Mouse (Mus musculus) liver, embryonic 16.5 days (tissue): Measurements from ENCODE around the gene Ess2. TPM values are rescaled to one million over a fixed set of nuclear protein-coding genes. Genes with fewer than 3 reads are reported as not detected.
"Not testable (repeated sequence)": the region's sequence is repeated elsewhere in the genome, so short reads cannot be mapped to it uniquely, and the experiment has no call there.

Experiments
- ATAC-seq: fragments of 200-750 bp; cut with Nextera tagmentation; 2 replicates; pipeline ENCODE4 v1.8.0; 2017; ENCODE audit warnings: low read depth, mild to moderate bottlenecking, moderate number of reproducible peaks, moderate library complexity
- H3K27ac ChIP-seq: fragments of 300-500 bp; sonication (generic); 2 replicates; pipeline ENCODE4 v1.5.1; 2014; ENCODE audit warnings: mild to moderate bottlenecking, low read length
- H3K27me3 ChIP-seq: fragments of 300-500 bp; sonication (generic); 2 replicates; pipeline ENCODE4 v1.6.1; 2014; ENCODE audit warnings: low read depth, low read length, mixed read lengths; ENCODE audit not compliant: control insufficient read depth, insufficient read depth
- H3K36me3 ChIP-seq: fragments of 300-500 bp; sonication (generic); 2 replicates; pipeline ENCODE4 v1.6.1; 2014; ENCODE audit warnings: mild to moderate bottlenecking; ENCODE audit not compliant: control insufficient read depth, insufficient read depth
- H3K4me1 ChIP-seq: fragments of 300-500 bp; sonication (generic); 2 replicates; pipeline ENCODE4 v1.6.1; 2014; ENCODE audit warnings: low read depth, low read length, mixed read lengths; ENCODE audit not compliant: control insufficient read depth
- H3K4me2 ChIP-seq: fragments of 300-500 bp; sonication (generic); 2 replicates; pipeline ENCODE4 v1.6.1; 2014; ENCODE audit warnings: low read depth, low read length, mixed read lengths
- H3K4me3 ChIP-seq: fragments of 300-500 bp; sonication (generic); 2 replicates; pipeline ENCODE4 v1.5.1; 2014; ENCODE audit warnings: low read depth, mild to moderate bottlenecking, low read length
- H3K9ac ChIP-seq: fragments of 300-500 bp; sonication (generic); 2 replicates; pipeline ENCODE4 v1.6.1; 2014; ENCODE audit warnings: low read depth, low read length
- H3K9me3 ChIP-seq: fragments of 300-500 bp; sonication (generic); replicated peaks from 2 replicates; pipeline ENCODE4 v1.6.1; 2016; ENCODE audit warnings: low read length; ENCODE audit not compliant: control insufficient read depth
- WGBS: fragments of 180-500 bp; shearing (Covaris S2); extraction: QIAGEN DNeasy Blood & Tissue Kit; methylation state at CpG from one replicate; pipeline ENCODE4 v1.1.7; 2014; ENCODE audit not compliant: insufficient replicate concordance; 5-methylcytosine and 5-hydroxymethylcytosine counted together
- polyA plus RNA-seq: library from polyadenylated mRNA; unstranded; fragments of >200 nt; fragmentation: Nextera tagmentation; extraction: Ambion mirVana; gene quantifications from 2 replicates; pipeline ENCODE4 v1.2.1, GENCODE M21; 2015

The Ess2 gene
- 9.1 and 9.4 TPM in 2 replicates for polyA plus RNA-seq

DNA sequence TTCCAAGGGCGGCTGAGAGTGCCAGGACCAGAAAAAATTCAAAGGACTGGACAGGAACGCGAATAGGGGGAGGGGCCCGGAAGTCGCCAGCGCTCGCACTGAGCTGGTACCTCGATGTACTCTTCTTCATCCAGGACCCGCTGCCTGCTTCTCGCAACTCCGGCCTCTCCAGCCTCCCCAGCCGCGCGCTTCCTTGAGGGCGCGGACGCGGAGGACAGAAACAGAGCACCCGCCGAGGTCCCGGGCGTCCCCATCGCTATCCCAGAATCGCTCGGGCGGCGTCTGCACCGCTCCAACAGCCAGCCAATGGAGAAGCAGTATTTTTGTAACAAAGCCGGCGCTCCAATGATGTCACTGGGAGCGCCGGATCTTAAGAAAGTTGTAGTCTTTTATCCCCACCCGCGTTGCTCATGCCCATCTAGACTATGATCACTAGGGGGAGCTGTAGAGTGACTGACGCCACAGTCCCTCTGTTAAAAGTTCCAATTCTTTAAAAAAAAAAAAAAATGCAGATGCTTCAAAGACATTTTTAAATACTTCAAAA lies at the start of gene Ess2:
Gene Ess2, minus strand, starts transcription at position 297 of the 544 bp plus-strand sequence.
- Histone ChIP-seq H3K36me3 (peaks cover 16% of the 10 kb centered on the region), H3K4me2 (peak within 1 kb of the TSS; percentile 71), H3K9ac (peak within 1 kb of the TSS; percentile 78), H3K27ac (0 out of 2 replicates have a peak within 1 kb of the TSS, but pooled peaks have one; percentile 31), H3K4me1 (peaks cover 16% of the 10 kb centered on the region), H3K4me3 (peak within 1 kb of the TSS; percentile 85), H3K27me3 (peaks cover 45% of the 10 kb centered on the region), H3K9me3 (no peaks in the 10 kb centered on the region)
- ATAC-seq, result peak; percentile 95
- 0% methylated on average over 35 of the region's 35 CpGs for WGBS

- H3K9me3 ChIP-seq, H3K4me1 ChIP-seq, ATAC-seq, H3K36me3 ChIP-seq, H3K4me2 ChIP-seq, H3K4me3 ChIP-seq, H3K9ac ChIP-seq, H3K27me3 ChIP-seq, H3K27ac ChIP-seq: not testable (repeated sequence)
- 87% methylated on average over 15 of the region's 17 CpGs for WGBS
Observed at GRCm38 (mm10) chr16:17956052-17956638, 45.0 kb upstream of the Ess2 start.

- no peak overlapping the region for H3K4me3 ChIP-seq
- no peak for ATAC-seq
- 47% methylated on average over 3 of the region's 4 CpGs for WGBS
Observed at GRCm38 (mm10) chr16:17951618-17952017, 40.5 kb upstream of the Ess2 start.

GRCm38 (mm10) chr16:17950068-17950467 lies 38.9 kb upstream of the Ess2 start:
- no peak for ATAC-seq
- H3K4me2 ChIP-seq, result no peak overlapping the region
- 65% methylated on average over 4 of the region's 4 CpGs for WGBS
- H3K9me3 ChIP-seq, result no peaks in the 10 kb centered on the region
- no peaks in the 10 kb centered on the region for H3K4me1 ChIP-seq
- H3K36me3 ChIP-seq, result no peaks in the 10 kb centered on the region
- no peak overlapping the region for H3K9ac ChIP-seq
- H3K27ac ChIP-seq, result no peak overlapping the region
- no peak overlapping the region for H3K4me3 ChIP-seq
- H3K27me3 ChIP-seq, result no peaks in the 10 kb centered on the region

More at GRCm38 (mm10) chr16:17951618-17952017, 40.5 kb upstream of the Ess2 start:
- H3K36me3 ChIP-seq, result no peaks in the 10 kb centered on the region
- no peaks in the 10 kb centered on the region for H3K27me3 ChIP-seq
- no peak overlapping the region for H3K4me2 ChIP-seq
- no peak overlapping the region for H3K9ac ChIP-seq
- no peak overlapping the region for H3K27ac ChIP-seq
- no peaks in the 10 kb centered on the region for H3K4me1 ChIP-seq
- no peaks in the 10 kb centered on the region for H3K9me3 ChIP-seq

- Histone ChIP-seq H3K9ac (no peak overlapping the region), H3K4me3 (no peak overlapping the region), H3K36me3 (no peaks in the 10 kb centered on the region), H3K27me3 (no peaks in the 10 kb centered on the region), H3K9me3 (no peaks in the 10 kb centered on the region), H3K4me2 (no peak overlapping the region), H3K4me1 (no peaks in the 10 kb centered on the region), H3K27ac (no peak overlapping the region)
- ATAC-seq, result no peak
- WGBS, result 47% methylated on average over 2 of the region's 2 CpGs
Observed at GRCm38 (mm10) chr16:17949421-17949877, 38.3 kb upstream of the Ess2 start.

GRCm38 (mm10) chr16:17945081-17945831 lies 34.1 kb upstream of the Ess2 start:
- ATAC-seq, result no peak
- Histone ChIP-seq H3K4me2 (no peak overlapping the region), H3K27ac (no peak overlapping the region), H3K36me3 (no peaks in the 10 kb centered on the region), H3K4me3 (no peak overlapping the region), H3K9ac (no peak overlapping the region), H3K9me3 (no peaks in the 10 kb centered on the region), H3K4me1 (no peaks in the 10 kb centered on the region), H3K27me3 (no peaks in the 10 kb centered on the region)
- WGBS, result 44% methylated on average over 7 of the region's 7 CpGs

GRCm38 (mm10) chr16:17943466-17943865 lies 32.3 kb upstream of the Ess2 start:
- H3K4me3 ChIP-seq, result no peak overlapping the region
- no peak overlapping the region for H3K4me2 ChIP-seq
- 65% methylated on average over 8 of the region's 8 CpGs for WGBS
- no peak for ATAC-seq
- H3K4me1 ChIP-seq, result peaks cover 12% of the 10 kb centered on the region
- H3K9ac ChIP-seq, result no peak overlapping the region
- no peaks in the 10 kb centered on the region for H3K27me3 ChIP-seq
- H3K36me3 ChIP-seq, result no peaks in the 10 kb centered on the region
- H3K9me3 ChIP-seq, result no peaks in the 10 kb centered on the region
- H3K27ac ChIP-seq, result no peak overlapping the region

DNA sequence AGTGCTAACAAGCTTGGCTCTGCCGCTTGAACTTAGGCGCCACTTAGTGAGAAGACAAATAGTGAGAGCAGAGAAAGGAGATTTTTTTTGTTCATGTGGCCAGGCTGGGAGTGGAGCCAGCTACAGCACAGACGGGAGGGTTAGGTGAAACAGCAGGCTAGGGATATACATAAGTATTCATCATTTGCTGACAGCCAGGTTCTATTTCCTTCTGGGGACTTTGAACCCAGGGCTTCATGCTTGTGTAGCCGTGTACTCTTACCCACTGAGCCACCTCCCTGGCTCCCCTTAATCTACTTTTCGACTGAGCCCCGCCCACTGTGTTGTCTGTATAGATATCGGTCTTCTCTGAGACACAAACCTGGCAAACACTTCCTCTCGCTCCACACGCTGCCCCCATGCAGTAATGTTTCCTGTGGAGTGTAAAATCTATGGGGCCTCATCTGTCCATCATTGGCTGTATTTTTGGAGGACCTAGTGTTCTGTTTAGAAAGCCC lies 28.2 kb upstream of the Ess2 start:
- Histone ChIP-seq H3K27ac (peak overlapping the region; percentile 83), H3K27me3 (no peaks in the 10 kb centered on the region), H3K4me1 (peaks cover 23% of the 10 kb centered on the region), H3K9ac (peak overlapping the region; percentile 37), H3K4me3 (no peak overlapping the region), H3K4me2 (peak overlapping the region; percentile 40), H3K9me3 (no peaks in the 10 kb centered on the region), H3K36me3 (no peaks in the 10 kb centered on the region)
- WGBS, result 17% methylated on average over 9 of the region's 9 CpGs
- peak; percentile 90 for ATAC-seq

DNA sequence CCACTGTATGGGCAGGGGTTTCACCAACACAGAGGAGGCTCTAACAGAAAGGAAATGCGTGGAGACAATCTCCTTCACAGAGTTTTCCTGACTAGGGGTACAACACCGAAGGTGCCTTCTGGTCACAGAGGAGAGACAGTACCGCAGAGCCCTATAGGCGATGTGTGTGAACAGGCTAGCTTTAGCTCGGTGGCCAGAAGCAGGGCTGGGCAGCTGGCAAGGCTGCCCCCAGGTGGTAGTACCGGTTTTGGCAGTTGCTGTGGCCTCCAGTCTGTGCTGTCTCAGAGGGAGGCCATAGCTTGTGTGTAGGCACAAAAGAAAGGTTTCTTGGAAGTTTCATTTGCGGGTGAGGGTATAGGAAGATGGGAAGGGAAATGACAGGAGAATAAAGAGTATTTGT lies 27.7 kb upstream of the Ess2 start:
- Histone ChIP-seq H3K4me3 (no peak overlapping the region), H3K4me1 (peaks cover 27% of the 10 kb centered on the region), H3K9ac (peak overlapping the region; percentile 33; the same call in 1 of the 2 replicates), H3K9me3 (no peaks in the 10 kb centered on the region), H3K36me3 (no peaks in the 10 kb centered on the region), H3K27me3 (no peaks in the 10 kb centered on the region), H3K4me2 (peak overlapping the region; percentile 40), H3K27ac (peak overlapping the region; percentile 83)
- peak; percentile 93 for ATAC-seq
- 4% methylated on average over 7 of the region's 7 CpGs for WGBS
